Mouse (Mus musculus) cerebellum, adult 2 months (tissue): ENCODE measurements at regions not wholly inside any gene's neighbourhood (a gene's known extent, or its start where the extent isn't known, plus 50 kb on each side); places are given as distances from the start of the nearest gene placed in this dataset.

Experiments used
- CTCF ChIP-seq: fragments of 200-500 bp; IDR thresholded peaks from 2 replicates; pipeline ENCODE4 v1.5.1; 2011; ENCODE audit warnings: low read depth, mild to moderate bottlenecking, control low read depth, low read length, moderate library complexity, borderline replicate concordance; ENCODE audit not compliant: insufficient read depth
- POLR2A ChIP-seq: fragments of 200-500 bp; IDR thresholded peaks from 2 replicates; pipeline ENCODE4 v1.6.1; 2011; ENCODE audit warnings: low read length, control low read depth, borderline replicate concordance; ENCODE audit not compliant: insufficient read depth

DNA sequence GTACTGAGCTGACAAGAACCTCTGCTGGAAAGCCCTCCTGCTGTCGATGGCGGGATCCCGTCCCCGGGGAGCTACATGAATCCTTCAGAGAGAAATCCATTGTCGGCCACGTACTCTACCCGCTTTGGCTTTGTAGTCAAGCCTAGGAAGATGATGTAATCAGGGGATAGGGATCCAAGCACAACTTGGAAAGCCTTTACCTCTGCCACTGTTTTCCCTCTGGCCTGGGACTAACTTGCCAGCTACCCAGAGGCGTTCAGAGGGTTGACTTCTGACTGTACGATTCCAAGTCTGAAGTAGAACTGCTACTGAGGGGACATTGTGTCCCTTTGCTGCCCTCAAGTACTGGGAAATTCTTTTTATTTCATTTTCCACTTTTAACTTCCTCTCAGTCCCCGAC lies 110.2 kb upstream of the Nampt start:
- no peak for TF ChIP-seq POLR2A
- no peak for TF ChIP-seq CTCF
